Mouse (Mus musculus) C2C12 (cell line): ENCODE data around the gene Tnfrsf14. TPM values are rescaled to one million over a fixed set of nuclear protein-coding genes. Genes with fewer than 3 reads are reported as not detected.

Experiments
- H3K27me3 ChIP-seq: one replicate; pipeline ENCODE4 v1.6.1; 2011; ENCODE audit not compliant: control insufficient read depth, insufficient read depth, insufficient read length
- H3K36me3 ChIP-seq: one replicate; pipeline ENCODE4 v1.6.1; 2011; ENCODE audit not compliant: control insufficient read depth, insufficient read depth
- H3K4me3 ChIP-seq: one replicate; pipeline ENCODE4 v1.5.1; 2011; ENCODE audit warnings: mild to moderate bottlenecking, control low read depth; ENCODE audit not compliant: poor library complexity, insufficient read depth, severe bottlenecking
- H3K79me2 ChIP-seq: one replicate; pipeline ENCODE4 v1.6.1; 2011; ENCODE audit not compliant: control insufficient read depth, insufficient read depth
- H3K79me3 ChIP-seq: one replicate; pipeline ENCODE4 v1.6.1; 2011; ENCODE audit warnings: low read depth, control low read depth
- H3ac ChIP-seq: one replicate; pipeline ENCODE3; 2011; ENCODE audit warnings: low read depth; ENCODE audit not compliant: control insufficient read depth, insufficient read length
- CEBPB ChIP-seq: IDR thresholded peaks from one replicate; pipeline ENCODE4 v1.6.1; 2011; ENCODE audit warnings: low read depth, mild to moderate bottlenecking, control low read depth, moderate library complexity
- CTCF ChIP-seq: IDR thresholded peaks from one replicate; pipeline ENCODE4 v1.5.1; 2011; ENCODE audit not compliant: control insufficient read depth, insufficient read depth, insufficient read length
- FOSL1 ChIP-seq: IDR thresholded peaks from one replicate; pipeline ENCODE4 v1.8.0; 2011; ENCODE audit warnings: mild to moderate bottlenecking, low read length; ENCODE audit not compliant: poor library complexity, insufficient read depth, severe bottlenecking
- MAX ChIP-seq: IDR thresholded peaks from one replicate; pipeline ENCODE4 v1.6.1; 2011; ENCODE audit warnings: mild to moderate bottlenecking, control low read depth
- MYOD1 ChIP-seq: IDR thresholded peaks from one replicate; pipeline ENCODE4 v1.6.1; 2011; ENCODE audit warnings: low read depth; ENCODE audit not compliant: control insufficient read depth, insufficient read length
- MYOG ChIP-seq: IDR thresholded peaks from one replicate; pipeline ENCODE4 v1.6.1; 2011; ENCODE audit not compliant: control insufficient read depth, insufficient read length; ENCODE audit errors: extremely low read depth
- USF1 ChIP-seq: IDR thresholded peaks from one replicate; pipeline ENCODE4 v1.6.1; 2011; ENCODE audit warnings: low read depth, mild to moderate bottlenecking, control low read depth, moderate library complexity
- polyA plus RNA-seq: library from polyadenylated mRNA; unstranded; fragments of >200 nt; fragmentation: generic; extraction: Trizol; gene quantifications from one replicate; pipeline ENCODE4 v1.2.1, GENCODE M21; 2012; ENCODE audit warnings: missing spikeins

Gene Tnfrsf14
- polyA plus RNA-seq, 1 experiment: 0.02 TPM

GRCm38 (mm10) chr4:154925413-154925812 is 3.0 kb downstream of the Tnfrsf14 start:
- Histone ChIP-seq H3ac (no peak overlapping the region), H3K36me3 (no peaks in the 10 kb centered on the region), H3K79me2 (no peaks in the 10 kb centered on the region), H3K79me3 (no peaks in the 10 kb centered on the region), H3K4me3 (no peak overlapping the region), H3K27me3 (peaks cover 20% of the 10 kb centered on the region)
- no peak for TF ChIP-seq FOSL1
- TF ChIP-seq MYOG: no peak
- no peak for TF ChIP-seq USF1
- no peak for TF ChIP-seq MYOD1
- TF ChIP-seq MAX: no peak
- TF ChIP-seq CEBPB: no peak
- TF ChIP-seq CTCF: no peak

GRCm38 (mm10) chr4:154922931-154923330 is 5.4 kb downstream of the Tnfrsf14 start:
- no peak overlapping the region for H3ac ChIP-seq
- no peak overlapping the region for H3K4me3 ChIP-seq
- no peaks in the 10 kb centered on the region for H3K36me3 ChIP-seq
- H3K79me2 ChIP-seq: no peaks in the 10 kb centered on the region
- H3K27me3 ChIP-seq: peaks cover 13% of the 10 kb centered on the region
- TF ChIP-seq CTCF (no peak), CEBPB (no peak), USF1 (no peak), MAX (no peak), FOSL1 (no peak), MYOD1 (no peak), MYOG (no peak)
- no peaks in the 10 kb centered on the region for H3K79me3 ChIP-seq

- TF ChIP-seq MYOD1 (no peak), CTCF (no peak), MAX (no peak), USF1 (no peak)
- no peaks in the 10 kb centered on the region for H3K79me2 ChIP-seq
- no peaks in the 10 kb centered on the region for H3K36me3 ChIP-seq
- H3K4me3 ChIP-seq: no peak overlapping the region
- peaks cover 13% of the 10 kb centered on the region for H3K27me3 ChIP-seq
- H3ac ChIP-seq: no peak overlapping the region
- no peaks in the 10 kb centered on the region for H3K79me3 ChIP-seq
These were observed 6.1 kb downstream of the Tnfrsf14 start for GRCm38 (mm10) chr4:154922291-154922690.

GRCm38 (mm10) chr4:154916662-154917061 is 11.7 kb downstream of the Tnfrsf14 start:
- H3K79me2 ChIP-seq: no peaks in the 10 kb centered on the region
- no peak overlapping the region for H3ac ChIP-seq
- peaks cover 10% of the 10 kb centered on the region for H3K27me3 ChIP-seq
- H3K4me3 ChIP-seq: no peak overlapping the region
- TF ChIP-seq CEBPB (no peak), MYOG (no peak), USF1 (no peak), CTCF (no peak), MYOD1 (no peak)
- no peaks in the 10 kb centered on the region for H3K79me3 ChIP-seq
- H3K36me3 ChIP-seq: no peaks in the 10 kb centered on the region

GRCm38 (mm10) chr4:154915286-154915685 is 13.1 kb downstream of the Tnfrsf14 start:
- Histone ChIP-seq H3K79me2 (no peaks in the 10 kb centered on the region), H3K36me3 (no peaks in the 10 kb centered on the region), H3ac (no peak overlapping the region), H3K4me3 (no peak overlapping the region), H3K27me3 (peaks cover 12% of the 10 kb centered on the region), H3K79me3 (no peaks in the 10 kb centered on the region)
- TF ChIP-seq FOSL1 (no peak), MAX (no peak), CEBPB (no peak), MYOD1 (no peak), USF1 (no peak), CTCF (no peak), MYOG (no peak)

GRCm38 (mm10) chr4:154914707-154915106 is 13.7 kb downstream of the Tnfrsf14 start:
- no peaks in the 10 kb centered on the region for H3K79me3 ChIP-seq
- no peaks in the 10 kb centered on the region for H3K79me2 ChIP-seq
- no peak overlapping the region for H3ac ChIP-seq
- H3K27me3 ChIP-seq: peaks cover 13% of the 10 kb centered on the region
- no peak overlapping the region for H3K4me3 ChIP-seq
- no peak for TF ChIP-seq CEBPB
- TF ChIP-seq USF1: no peak
- no peak for TF ChIP-seq MYOG
- no peak for TF ChIP-seq CTCF
- no peak for TF ChIP-seq MYOD1
- no peak for TF ChIP-seq FOSL1
- TF ChIP-seq MAX: no peak
- no peaks in the 10 kb centered on the region for H3K36me3 ChIP-seq
